Mouse (Mus musculus) CD4-positive naive resting alpha-beta T cell, adult 57 days (primary cell): Measurements from ENCODE around the gene Slc35e3. TPM values are rescaled to one million over a fixed set of nuclear protein-coding genes. Genes with fewer than 3 reads are reported as not detected.

Source experiments
- total RNA-seq: library from RNA; stranded (reverse); gene quantifications from one replicate; pipeline ENCODE4 v1.2.4, GENCODE M21; 2023

Slc35e3 gene
- 5.4 TPM for total RNA-seq

GRCm38 (mm10) chr10:117746297-117746883 is at the start of gene Slc35e3:
Gene Slc35e3 (minus strand): TSS chr10:117746365.

GRCm38 (mm10) chr10:117792141-117793091 is 46.3 kb upstream of the Slc35e3 start, which contains the start of gene Nup107:
Gene Nup107 (minus strand): TSS chr10:117792705.

GRCm38 (mm10) chr10:117710604-117711141 is 35.5 kb downstream of the Slc35e3 start, which contains the start of gene Mdm2:
Gene Mdm2 (minus strand): TSS chr10:117710758.

Other genes starting within 250 kb of the Slc35e3 start
- gene Cpm, start 116.9 kb downstream of the Slc35e3 start, total RNA-seq = 19.9 TPM
- gene Mdm2, start 35.6 kb downstream of the Slc35e3 start, total RNA-seq = 156 TPM
- gene Nup107, start 46.3 kb upstream of the Slc35e3 start, total RNA-seq = 33.1 TPM
- 435 TPM for gene Rap1b, start 99.7 kb upstream of the Slc35e3 start, total RNA-seq